Mouse (Mus musculus) neutrophil, adult 65 days (primary cell): ENCODE results near the gene Cbx4. TPM values are rescaled to one million over a fixed set of nuclear protein-coding genes. Genes with fewer than 3 reads are reported as not detected.

ENCODE experiments used
- total RNA-seq: library from RNA; stranded (reverse); gene quantifications from 2 replicates; pipeline ENCODE4 v1.2.4, GENCODE M21; 2023

Gene Cbx4
- total RNA-seq: 60.3 and 66.9 TPM in 2 replicates

GRCm38 (mm10) chr11:119086144-119086971 lies at the start of gene Cbx4:
Cbx4 (minus strand) TSS chr11:119086221.

GRCm38 (mm10) chr11:119040600-119041324 lies 45.3 kb downstream of the Cbx4 start, which contains the start of gene Cbx8:
Cbx8 (minus strand) TSS chr11:119040969.

Other genes starting within 250 kb of the Cbx4 start
- not detected in 2 replicates for gene Rbfox3, start 174.6 kb downstream of the Cbx4 start, total RNA-seq
- gene Enpp7, start 98.0 kb downstream of the Cbx4 start, total RNA-seq: not detected in 2 replicates
- gene Cbx2, start 63.3 kb downstream of the Cbx4 start, total RNA-seq: 0.88 and 1.4 TPM in 2 replicates
- gene Cbx8, start 45.3 kb downstream of the Cbx4 start, total RNA-seq: 7.2 and 7.5 TPM in 2 replicates
- 0.45 and 0.63 TPM in 2 replicates for gene Tbc1d16, start 142.3 kb upstream of the Cbx4 start, total RNA-seq
- 0.18 and 0.28 TPM in 2 replicates for gene Ccdc40, start 142.4 kb upstream of the Cbx4 start, total RNA-seq
- gene Gaa, start 181.7 kb upstream of the Cbx4 start, total RNA-seq: 37.8 and 44.8 TPM in 2 replicates
- gene Eif4a3, start 213.9 kb upstream of the Cbx4 start, total RNA-seq: 154 and 178 TPM in 2 replicates
- gene Card14, start 221.5 kb upstream of the Cbx4 start, total RNA-seq: not detected in 2 replicates